Mouse (Mus musculus) embryonic facial prominence, embryonic 15.5 days (tissue): ENCODE data around the gene Irak3. TPM values are rescaled to one million over a fixed set of nuclear protein-coding genes. Genes with fewer than 3 reads are reported as not detected.

Experiments
- polyA plus RNA-seq: library from polyadenylated mRNA; unstranded; fragments of >200 nt; fragmentation: Nextera tagmentation; extraction: Ambion mirVana; gene quantifications from 2 replicates; pipeline ENCODE4 v1.2.1, GENCODE M21; 2015

The Irak3 gene
- polyA plus RNA-seq, 1 experiment from 2014 or later = 2.8 TPM

Other genes starting within 250 kb of the Irak3 start
- gene Helb, start 89.1 kb downstream of the Irak3 start, polyA plus RNA-seq = 9.9 and 10.5 TPM in 2 replicates
- gene Tmbim4, start 540 bp downstream of the Irak3 start, polyA plus RNA-seq = 107 and 110 TPM in 2 replicates
- gene Llph, start 24.9 kb upstream of the Irak3 start, polyA plus RNA-seq = 51.3 and 52.5 TPM in 2 replicates